In the genomic region with DNA sequence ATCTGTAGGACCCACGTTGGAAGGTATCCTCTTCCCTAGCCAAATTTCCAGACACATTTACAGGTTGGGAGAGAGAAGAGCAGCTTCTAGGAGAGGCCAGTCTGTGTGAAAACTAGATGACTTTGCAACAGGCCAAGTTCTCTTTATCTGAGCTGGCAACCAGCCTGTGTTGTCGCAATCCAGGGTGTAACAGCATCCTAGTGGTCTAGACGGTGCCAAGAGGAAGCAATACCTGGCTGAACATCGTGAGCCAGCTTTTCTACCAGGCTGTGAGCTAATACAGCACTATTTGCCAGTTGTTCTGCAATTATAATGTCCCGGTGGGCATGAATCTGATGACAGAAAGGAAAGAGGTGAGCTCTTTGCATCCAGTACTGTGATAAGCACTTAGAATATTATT, we compare ENCODE assay signal across 10 mouse cellular contexts.
A peak's percentile ranks its signal among the peaks of the same experiment; 100 is the strongest.
DNase-seq lines count a peak whose midpoint lies in the region.
"Had no signal": no experiment of that assay in that cellular context is flagged by ENCODE, and none has a peak within 500 bp of the region (broad histone marks: within the 10 kb centered on the region; RNA-seq: fewer than 3 reads in every experiment).

No protein-coding gene starts in this region.

- peak; percentile 58 to 68 for DNase-seq in heart, adult 18-20 months
- DNase-seq in heart, postnatal 25 days (ENCODE audit: low spot score) = no peak
- DNase-seq in urinary bladder, postnatal 14 days (ENCODE audit: low spot score) = peak; percentile 65
- DNase-seq in urinary bladder, postnatal 4 days (ENCODE audit: low spot score in 2 of 2) = no peak
- peak; percentile 12 for DNase-seq in heart, postnatal 4 days
- peak; percentile 36 to 73 for DNase-seq in urinary bladder, postnatal 36 days (ENCODE audit: low spot score in 2 of 2)
- no peak for DNase-seq in spleen, postnatal 10 days (ENCODE audit: low spot score in 2 of 2)
- DNase-seq in layer of hippocampus, postnatal 10 days (ENCODE audit: low spot score in 2 of 2) = no peak
- DNase-seq: cerebellum, adult 9-10 months; thymus, adult 2 months had no signal

- intact Hi-C loops in heart, postnatal 25 days (cut with DNase I) = no loop called here

Comparison
In these comparisons a context has a peak if more than half of its experiments do, and no peak if none do; other contexts are left out.
1. DNase-seq: peak in heart, adult 18-20 months (2 of 2), urinary bladder, postnatal 14 days (single experiment), heart, postnatal 4 days (single experiment) and urinary bladder, postnatal 36 days (2 of 2); none in heart, postnatal 25 days (single experiment), urinary bladder, postnatal 4 days (0 of 2), spleen, postnatal 10 days (0 of 2) and layer of hippocampus, postnatal 10 days (0 of 2).